Mouse (Mus musculus) B cell, adult 2 months (primary cell): ENCODE results near the gene Runx3.

Source experiments
- DNase-seq, 2 experiments: peaks; one replicate each; pipeline ENCODE4 v3.0.0; 2022

The Runx3 gene

DNA sequence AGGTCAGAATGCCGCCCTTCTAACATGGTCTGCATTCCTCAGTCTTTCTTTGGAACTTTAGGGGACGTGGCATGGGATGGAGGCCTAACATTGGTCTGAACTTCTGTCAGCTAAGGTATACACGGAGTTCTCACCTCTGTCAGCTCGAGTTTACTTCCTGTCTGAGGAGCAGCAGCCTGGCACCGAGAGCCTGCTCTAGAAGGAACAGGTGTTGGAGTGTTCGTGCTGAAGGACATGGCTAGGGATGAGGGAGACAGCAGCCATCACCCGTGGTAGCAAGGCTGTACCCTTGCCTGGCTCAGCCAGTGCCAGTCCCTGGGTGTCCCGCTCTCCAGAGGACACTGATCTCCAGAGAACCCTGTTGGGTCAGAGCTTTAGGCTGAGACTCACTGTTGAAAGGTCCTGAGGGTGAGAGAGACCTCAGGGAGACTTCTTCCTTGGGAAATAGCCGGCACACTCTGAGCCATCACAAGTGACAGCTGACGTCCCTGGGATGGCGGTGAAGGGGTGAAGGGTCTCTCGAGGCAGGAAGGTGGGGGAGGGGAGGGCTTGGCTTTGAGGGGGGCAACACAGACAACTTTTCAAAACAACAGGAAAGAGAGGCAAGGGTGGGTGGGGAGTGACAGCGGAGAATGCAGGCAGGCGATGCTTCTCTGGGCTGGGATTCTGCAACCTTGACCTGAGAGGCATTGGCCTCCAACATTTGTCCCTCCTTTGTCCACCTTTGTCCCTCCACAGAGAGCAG lies 4.9 kb upstream of the Runx3 start:
- no peak for DNase-seq

DNA sequence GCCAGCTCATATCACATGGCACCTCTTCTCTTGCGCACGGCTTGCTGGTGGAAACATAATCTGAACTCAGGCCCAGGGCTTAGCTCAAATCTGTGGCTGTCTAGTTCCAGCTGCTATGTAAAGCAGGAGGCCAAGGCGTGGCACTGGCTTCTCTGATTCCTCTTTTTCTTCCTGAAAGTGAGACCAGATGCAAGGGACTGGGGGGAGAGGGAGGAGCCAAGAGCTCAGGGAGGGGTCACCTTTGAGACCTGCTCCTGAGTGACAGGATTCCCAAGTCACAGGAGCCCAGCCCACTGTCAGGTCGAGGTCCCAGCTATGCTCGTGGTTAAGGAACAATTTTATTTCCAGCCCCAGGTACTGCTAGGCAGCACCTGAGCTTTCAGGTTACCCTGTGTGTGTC lies 4.1 kb upstream of the Runx3 start:
- DNase-seq = no peak

DNA sequence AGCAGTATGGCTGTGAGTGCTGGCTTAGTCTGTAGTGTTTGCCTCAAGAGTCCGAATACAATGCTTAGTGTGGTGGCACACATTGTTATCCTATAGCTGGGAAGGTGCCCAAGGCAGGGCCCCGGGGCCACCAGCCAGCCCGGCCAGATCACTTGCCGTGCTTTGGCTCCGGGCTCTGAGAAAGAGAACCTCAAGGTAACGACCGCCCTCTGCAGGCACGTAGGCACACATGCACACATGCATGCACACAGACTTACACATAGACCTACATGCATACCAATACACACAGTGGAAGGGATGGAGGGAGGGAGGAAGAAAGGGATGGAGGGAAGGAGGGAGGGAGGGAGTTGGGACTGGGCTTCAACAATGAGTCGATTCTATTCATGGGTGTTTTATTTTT lies 2.6 kb upstream of the Runx3 start:
- no peak for DNase-seq

DNA sequence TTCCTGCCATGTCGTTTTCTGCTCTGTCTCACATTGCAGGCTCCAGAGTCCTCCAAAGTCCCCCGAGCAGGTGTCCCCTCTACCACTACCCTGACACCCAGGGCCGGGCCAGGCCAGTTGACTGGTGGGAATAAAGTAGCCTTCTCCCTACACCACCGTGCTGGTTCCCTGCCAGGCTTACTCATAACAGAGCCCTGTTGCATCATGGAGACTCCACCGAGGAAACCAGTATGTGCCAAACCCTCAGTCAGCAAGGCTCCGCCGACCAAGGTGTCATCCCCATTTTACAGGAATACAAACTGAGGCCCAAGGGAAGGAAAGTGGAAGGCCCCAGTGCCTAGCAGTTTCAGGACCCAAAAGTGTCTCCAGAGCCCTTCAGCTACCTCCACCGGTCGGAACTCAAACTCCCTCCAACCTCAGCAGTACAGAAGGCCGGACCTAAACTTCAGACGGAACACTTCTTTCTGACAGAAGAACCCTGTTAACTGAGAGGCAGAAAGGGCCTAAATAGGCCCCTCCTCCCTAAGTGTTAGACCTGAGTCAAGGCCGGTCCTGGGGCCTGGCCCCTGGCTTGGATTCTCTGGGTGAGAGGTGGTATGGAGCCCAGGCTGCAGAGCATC lies 1.5 kb upstream of the Runx3 start:
- DNase-seq = no peak

DNA sequence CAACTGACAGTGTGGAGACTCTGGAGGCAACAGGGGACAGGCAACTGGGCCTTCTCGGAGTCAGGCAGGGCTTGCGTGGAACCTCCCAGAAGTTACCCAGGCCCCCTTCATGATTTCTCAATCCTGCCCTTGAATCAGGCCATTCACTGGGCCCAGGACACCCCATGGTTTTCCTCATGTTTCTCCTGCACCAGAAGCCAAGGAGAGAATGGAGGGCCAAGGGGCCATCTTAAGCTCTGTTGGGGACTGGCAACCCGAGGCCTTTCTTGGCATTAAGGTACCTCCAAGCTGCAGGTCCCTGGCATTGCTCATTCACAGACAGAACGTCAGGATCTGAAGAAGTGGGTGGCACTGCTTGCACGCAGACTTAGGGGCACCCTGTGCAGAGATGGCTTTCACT lies 3.3 kb downstream of the Runx3 start:
- no peak for DNase-seq

DNA sequence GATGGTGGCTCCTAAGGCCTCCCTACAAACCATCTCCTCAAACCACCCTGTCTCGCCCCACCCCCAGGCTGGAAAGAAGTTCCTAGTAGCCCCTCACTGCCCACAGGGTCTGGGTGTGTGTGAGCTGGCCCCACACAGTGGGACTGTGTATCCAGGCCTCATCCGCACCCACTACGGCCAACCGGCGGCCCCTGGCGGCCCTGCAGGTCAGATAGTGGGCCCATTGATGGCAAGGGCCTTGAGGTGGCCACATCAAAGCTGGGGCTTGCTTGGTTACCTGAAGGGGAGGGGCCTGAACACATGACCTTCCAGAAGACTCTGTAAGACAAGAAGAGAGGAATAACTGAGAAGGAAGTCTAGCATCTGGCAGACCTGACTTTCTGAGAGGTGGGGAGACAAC lies 4.3 kb downstream of the Runx3 start:
- no peak for DNase-seq

DNA sequence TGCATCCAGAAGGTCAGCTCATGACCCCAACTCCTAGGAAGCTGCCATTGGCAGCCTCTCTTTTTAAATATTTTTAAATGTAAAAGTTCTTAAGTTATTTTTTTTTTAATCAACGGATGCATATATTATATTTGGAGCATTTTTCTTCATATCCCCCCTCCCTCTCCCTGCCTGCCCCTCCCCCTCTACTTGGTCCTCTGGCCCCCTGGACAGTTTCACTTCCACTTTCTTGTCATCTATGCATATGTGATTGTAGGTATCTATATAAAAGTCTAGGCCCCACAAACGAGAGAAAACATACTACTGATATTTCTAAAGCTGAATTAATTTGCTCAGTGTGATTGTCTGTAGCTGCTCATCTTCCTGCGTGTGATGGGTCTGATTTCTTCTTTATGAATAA lies 4.7 kb downstream of the Runx3 start:
- DNase-seq = no peak

DNA sequence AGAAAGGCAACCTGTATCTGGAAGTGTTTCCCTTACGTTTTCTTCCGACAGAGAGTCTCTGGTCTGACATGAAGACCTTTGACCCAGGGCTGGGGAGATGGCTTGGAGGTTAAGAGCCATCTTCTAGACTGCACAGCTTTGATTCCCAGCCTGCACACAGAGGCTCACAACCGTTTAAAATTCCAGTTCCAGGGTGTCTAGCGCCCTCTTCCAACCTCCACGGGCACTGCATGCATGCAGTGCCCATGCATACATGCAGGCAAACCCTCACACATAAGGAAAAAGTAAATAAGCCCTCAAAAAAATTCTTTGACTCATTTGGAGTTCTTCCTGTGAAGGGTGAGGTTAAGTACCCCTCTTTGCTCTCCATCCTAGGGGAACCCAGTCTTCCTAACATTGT lies 5.9 kb downstream of the Runx3 start:
- no peak for DNase-seq

DNA sequence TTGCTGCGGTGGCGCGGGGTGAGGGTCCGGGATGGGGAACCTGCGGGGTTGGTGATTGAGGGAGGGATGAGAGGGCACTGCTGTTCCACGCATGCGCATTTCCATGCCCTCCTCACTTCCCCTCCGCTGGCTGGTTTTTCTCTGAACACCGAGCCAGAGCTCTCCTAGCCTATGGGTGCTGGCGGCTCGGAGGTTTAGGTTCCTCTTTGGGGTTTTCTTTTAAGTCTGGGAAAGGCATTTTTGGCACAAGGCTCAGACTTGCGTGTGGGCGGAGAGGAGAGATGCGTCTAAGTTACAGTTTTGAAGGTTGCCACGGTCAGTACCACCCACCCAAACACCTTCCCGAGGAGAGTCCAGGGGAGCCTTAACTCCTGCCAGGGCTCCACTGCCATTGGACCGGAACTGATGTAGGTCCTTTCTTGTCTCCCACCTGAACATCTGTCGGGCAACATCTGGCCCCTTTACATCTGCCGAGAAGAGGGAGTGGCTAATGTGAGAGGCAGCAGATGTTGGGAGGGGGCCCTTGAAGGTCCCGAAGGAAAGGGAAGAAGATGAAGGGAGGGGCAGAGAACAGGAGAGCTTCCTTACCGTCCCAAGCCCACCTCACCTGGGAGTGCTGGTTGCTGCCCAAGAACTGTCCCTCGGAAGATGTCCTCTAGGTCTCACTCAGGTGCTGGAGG lies 8.5 kb downstream of the Runx3 start:
- peak; percentile 56 to 58 for DNase-seq

DNA sequence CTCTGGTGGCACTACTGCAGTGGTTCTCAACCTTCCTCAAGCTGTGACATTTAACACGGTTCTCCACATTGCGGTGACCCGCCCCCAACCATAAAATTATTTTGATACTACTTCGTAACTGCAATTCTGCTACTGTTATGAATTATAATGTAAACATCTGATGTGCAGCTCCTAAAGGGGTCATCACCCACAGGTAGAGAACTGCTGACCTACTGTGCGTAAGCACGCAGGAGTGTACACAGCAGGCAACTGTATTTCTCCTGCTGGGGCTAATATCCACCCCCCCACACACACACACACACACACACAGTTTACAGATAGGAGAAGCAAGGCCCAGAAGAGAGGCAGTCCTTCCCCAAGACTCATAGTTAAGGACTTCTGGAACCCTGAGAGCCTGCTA lies 9.7 kb downstream of the Runx3 start:
- DNase-seq = no peak

DNA sequence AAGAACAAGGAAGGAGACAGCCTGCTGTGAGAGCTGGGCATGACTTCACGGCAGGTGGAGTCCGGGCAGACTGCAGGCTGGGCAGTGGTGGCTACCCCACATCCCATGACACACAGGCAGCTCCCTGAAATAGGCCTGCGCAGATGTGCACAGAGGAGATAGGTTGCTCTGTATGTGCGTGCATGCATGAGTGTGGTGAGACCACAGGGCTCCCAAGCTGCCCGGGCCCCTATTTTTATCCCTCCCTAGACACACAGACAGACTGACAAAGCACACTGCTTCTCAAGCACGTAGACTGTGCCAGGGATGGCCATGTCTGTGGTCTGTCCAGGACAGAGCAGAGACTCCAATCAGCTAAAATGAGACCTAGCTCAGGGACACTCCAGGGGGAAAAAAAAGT lies 10.7 kb downstream of the Runx3 start:
- DNase-seq = no peak

DNA sequence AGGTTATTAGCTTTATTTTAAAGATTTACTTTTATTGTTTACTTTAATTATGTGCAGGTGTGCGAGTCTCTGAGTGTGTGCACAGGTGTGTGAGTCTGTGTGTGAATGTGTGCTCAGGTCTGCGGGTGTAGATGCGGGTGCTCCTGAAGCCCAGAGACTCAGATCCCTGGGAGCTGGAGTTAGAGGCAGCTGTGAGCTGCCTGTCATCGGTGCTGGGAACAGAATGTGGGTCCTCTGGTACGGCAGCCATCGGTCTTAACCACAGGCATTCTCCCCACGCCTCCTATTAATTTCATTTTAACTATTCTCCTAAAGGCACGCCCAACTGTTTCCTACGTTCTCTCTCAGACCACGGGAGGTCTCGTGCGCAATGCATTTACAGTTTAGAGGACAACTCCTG lies 12.3 kb downstream of the Runx3 start:
- DNase-seq = no peak

DNA sequence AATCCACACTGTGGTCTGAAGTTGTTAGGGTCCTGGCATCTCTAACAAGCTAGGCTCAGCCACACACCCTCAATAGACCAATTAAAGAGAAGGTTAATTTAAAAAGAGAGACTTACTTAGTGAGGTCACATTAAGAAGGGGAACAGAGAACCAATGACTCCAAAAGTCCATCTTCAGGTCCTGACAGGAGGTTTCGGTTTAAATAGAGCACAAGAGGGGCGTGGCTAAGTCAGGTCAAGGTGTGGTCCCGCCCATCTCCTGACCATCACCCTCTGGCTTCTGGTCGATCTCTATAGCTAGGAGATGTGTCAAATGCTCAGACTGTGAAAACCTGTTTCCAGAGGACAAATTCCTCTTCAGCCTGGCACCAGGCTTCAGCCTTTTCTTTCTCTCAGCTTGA lies 13.3 kb downstream of the Runx3 start:
- no peak for DNase-seq

DNA sequence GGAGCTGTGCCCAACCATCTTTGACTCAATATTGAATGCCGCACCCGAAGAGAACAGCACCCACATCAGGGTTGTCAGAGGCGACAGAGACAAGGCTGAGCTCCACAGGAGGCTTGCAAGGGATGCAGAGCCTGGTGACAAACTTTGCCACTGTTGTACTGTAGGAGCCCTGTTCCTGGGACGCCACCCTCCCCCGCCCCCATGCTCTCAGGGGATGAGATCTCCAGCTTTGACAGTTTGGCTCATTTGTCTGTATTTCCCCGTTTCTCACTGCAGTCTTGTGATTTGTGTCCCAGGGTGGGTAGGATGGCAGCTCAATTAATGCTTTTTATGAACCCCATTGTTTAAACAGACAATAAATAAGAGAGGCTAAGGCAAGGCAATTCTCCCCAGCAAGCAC lies 14.9 kb downstream of the Runx3 start:
- DNase-seq = no peak

DNA sequence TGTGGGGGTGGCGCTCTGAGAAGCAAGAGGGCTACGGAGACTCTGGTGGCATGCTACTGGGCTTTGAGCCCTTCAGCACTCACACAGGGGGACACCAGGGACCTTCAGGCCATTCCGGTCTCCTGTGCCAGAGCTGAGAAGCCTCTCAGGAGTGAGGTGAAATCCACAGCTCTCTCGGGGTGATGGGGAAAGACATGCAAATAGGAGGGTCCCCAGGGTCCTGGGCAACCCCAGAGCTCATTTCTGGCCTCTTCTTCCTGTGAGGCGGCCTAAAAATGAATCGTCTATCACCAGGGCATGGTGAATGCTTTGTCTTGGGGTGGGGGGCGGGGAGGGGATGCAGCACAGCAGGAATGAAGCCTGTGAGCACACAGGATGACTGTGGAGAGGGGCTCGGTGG lies 15.8 kb downstream of the Runx3 start:
- DNase-seq = no peak

DNA sequence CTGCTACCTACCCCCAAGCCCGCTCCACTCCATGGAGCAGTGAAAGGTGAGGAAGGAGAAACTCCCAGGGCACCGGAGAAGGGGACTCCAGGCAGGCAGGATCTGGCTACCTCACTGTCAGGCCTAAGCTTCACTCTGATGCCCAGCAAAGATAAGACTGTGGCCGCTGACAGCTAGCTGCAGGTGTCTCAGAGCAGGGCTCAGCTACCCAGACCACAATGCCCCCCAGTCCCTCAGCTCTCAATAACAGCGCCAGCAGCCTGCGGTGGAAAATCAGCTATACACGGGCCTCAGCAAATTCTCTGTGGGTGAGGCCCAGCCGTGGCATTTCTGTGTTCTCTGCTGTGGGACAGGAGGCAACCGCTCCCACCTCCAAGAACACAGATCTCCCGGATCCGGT lies 16.2 kb downstream of the Runx3 start:
- DNase-seq = no peak

DNA sequence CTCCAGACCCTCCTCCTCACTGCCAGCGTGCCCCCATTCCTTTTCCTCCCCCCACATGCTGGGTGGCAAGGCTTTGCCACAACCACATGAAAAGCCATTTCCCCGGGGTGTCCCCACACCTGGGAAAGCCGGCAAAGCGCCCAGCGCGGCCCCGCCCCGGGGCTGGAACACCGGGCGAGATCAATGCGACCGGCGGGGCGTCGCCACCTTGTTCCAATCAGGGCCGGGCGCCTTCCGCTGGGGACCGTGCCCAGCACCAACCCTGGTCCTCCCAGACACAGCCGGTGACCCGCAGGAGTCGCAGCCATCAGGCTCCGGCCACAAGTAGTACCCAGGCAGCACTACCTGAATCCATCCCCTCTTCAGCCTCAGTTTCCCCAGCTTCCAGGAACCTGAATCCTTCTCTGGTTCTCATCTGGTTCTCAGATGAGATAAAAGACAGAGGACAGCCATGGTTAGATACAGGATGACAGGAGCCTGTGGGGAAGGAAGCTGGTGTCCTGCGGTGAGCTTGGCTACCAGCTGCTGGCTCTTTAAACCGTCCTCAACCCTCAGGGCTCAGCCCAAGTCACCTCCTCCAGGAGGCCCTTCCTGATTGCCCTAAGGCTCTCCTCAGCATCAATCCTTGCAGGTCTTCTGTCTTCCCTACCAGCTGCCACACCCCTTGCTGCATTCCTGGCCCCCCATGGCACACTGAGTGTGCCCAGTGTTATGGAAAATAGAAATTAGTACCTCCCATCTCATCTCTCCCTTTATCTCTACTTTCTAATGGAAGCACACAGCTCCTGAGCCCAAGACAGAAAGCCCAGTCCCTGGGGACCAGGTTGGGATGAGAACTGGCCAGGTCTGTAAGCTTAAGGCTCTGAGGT lies 20.4 kb downstream of the Runx3 start:
- DNase-seq = no peak

DNA sequence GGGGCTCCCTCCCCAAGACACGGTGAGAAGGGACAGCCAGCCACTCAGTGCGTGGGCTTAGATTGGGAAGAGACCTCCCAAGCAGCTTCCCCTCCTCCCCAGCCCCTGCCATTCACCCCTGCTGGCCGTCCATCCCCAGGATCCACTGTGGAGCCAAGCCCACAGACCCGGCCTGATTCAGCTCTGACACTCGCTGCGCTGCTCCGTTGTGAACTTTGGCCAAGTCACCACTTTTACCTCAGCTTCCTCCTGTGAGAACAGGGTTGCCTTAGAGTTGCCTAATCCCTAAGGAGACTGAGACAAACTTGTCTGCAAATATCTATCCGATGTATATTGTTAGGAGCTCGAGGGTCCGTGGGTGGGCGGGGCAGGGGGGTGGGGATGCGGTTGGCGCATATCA lies 21.3 kb downstream of the Runx3 start:
- DNase-seq = no peak

DNA sequence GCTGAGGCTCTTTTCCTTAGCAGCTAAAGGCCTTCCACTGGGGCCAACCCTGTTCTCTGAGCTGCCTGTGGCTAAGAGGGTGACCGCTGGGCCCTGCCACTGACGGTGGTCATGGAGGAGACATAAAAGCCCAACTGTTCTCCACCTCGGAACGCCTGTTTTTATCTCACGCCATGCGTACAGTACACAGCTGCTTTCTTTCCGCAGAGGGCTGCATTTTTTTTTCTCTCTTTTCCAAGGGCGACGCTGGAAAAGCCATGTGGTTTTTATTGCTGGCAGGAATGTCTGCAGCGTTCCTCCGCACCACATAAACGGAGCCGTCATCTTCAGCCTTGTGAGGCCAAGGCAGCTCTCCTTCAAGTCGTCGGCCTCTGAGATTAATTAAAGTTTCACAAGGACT lies 26.3 kb downstream of the Runx3 start:
- no peak for DNase-seq

DNA sequence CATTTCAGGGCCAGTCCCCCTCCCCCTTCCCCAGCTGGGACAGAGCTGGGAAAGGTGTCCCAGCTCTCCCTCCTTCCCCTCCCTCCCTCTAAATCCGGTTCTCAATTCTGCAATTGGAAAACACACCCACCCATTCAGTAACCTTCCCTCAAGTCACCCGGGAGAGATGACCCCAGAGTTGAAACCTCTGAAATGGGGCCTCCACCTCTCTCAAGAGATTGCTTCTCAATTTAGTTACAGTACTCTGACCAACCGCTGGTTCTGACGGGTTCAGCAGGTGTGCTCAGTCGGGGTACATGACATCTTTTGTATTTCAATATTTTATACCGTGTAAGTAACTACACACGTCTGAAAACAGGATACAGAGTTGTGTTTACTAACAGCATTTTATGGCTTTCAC lies 28.2 kb downstream of the Runx3 start:
- no peak for DNase-seq

DNA sequence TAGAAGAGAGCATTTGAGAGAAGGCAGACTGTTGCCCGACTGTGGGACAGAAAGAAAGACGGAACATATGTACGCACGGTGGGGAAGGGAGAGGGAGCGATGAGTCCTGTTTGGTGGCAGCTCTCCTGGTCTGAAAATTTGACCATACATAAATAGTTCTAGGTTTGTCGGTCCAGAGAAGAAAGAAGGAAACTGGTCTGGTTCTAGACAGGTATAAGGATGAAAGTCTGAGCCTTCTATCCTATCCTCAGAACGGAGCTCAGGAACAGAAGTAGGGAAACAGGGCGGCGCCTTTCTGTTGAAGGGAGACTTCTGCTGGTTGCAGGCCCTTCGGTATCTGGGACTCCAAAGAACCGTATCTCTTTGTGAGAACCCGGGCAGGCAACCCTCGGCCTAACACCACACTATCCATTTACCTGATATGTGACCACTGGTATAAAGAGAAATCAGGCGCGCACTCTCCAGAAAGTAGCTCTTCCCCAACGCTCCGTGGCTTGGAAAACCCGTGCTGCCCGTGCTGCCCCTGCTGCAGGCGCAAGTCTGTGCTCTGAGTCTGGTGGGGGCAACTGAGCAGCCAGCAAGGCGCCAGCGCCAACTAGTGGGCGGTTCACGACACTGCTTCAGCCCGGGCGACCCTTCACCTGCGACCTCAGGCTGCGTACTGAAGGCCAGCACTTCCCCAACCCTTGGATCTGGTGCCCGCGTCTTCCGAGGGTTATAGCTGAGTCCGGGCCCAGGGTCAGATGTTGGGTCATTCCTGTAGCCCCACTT lies 29.8 kb downstream of the Runx3 start:
- DNase-seq = peak; percentile 90

DNA sequence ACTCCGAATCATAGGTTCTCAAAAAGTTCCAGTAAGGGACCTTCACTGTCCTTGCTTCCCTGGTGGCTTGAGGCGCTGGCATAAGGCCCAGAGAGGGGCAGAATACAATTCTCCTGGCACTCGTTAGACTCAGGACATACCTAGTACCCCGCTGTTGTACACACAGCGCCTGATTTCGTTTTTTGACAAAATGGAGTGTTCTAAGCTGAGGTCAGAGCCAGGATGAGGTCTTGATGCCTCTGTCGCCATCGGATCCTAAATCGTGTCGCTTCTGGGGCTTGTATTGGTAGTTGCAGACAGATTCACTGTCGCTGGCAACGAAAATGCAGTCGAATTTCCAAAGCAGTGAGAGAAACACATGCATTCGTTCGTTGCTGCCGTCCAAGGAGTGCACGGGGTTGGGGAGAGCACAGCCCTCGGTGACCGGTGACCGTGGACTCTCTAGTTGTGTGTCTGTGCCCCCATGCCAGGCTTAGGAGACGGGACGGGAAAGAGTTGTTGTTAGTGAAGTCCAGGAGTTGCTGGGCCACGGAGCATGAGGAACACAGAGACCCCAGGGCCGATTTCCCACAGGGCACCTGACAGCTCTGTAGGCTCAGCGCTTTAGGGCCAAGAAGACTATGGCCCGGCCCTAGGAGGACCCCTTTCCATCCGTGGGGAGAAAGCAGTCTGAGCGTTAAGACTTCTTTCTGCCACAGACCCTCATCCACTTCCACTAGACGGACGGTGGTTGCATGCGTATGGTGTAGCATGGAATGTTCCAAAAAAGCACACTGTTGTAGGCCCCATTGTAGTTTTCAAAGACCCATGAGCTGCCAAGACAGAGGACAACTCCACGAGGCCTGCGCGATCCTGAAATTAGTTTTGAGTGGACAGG lies 30.9 kb downstream of the Runx3 start:
- no peak for DNase-seq
